Mouse (Mus musculus) erythroid progenitor cell, adult 5-6 weeks (primary cell): ENCODE results near the gene Dlg4. TPM values are rescaled to one million over a fixed set of nuclear protein-coding genes. Genes with fewer than 3 reads are reported as not detected.

Source experiments
- ATAC-seq: replicated peaks from 2 replicates; pipeline ENCODE4 v1.8.0; 2016; ENCODE audit warnings: moderate number of reproducible peaks, mild to moderate bottlenecking, moderate TSS enrichment, inconsistent platforms; ENCODE audit not compliant: poor library complexity, low FRiP score, severe bottlenecking
- total RNA-seq, 2 experiments: library from RNA; stranded (forward) in 1 of 2; stranded (reverse) in 1 of 2; fragments of 150-400 nt in 1 of 2; fragments of 186-747, 209-891 nt in 1 of 2; gene quantifications; 2 replicates each; pipeline versions ENCODE4 v1.2.3 to v1.2.4; 2015 to 2017; ENCODE audit warnings: low replicate concordance in 2 of 2

Dlg4 gene
- total RNA-seq, 2 experiments from 2014 or later: 1.1 TPM; not detected in 1

DNA sequence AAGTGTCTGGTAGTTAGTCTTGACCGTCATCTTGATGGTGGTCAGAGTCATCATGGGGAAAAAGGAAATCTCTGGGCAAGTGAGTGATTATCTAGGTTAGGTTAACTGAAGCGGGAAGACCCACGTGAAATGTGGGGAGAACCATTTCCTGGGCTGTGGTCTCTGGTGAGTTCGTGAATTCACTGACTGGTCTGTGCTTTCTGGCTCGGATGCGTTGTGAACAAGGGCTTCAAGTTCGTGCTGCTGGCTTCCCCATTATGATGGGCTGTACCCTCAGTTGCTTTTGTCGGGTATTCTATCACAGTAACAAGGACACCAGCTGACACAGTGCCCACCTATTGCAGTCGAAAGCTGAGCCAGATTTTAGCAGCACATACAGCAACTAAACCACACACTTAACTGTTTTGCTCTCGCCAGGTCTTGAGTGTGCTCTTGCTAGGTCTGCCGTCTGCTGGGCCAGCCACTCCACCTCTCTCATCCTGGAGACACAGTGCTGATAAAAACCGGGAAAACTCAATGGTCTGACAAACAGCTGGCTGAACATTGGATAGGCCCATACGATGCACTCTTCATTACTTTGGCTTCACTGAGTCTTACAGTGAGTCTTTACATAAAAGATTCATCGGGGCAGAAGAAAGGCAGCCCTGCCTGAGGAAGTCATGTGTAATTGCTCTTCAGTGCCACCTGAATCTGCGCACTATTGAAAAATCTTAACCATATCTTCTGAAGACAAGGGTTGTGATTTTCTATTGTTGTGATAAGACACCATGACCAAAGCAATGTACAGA is 64.3 kb downstream of the Dlg4 start:
- ATAC-seq: no peak

DNA sequence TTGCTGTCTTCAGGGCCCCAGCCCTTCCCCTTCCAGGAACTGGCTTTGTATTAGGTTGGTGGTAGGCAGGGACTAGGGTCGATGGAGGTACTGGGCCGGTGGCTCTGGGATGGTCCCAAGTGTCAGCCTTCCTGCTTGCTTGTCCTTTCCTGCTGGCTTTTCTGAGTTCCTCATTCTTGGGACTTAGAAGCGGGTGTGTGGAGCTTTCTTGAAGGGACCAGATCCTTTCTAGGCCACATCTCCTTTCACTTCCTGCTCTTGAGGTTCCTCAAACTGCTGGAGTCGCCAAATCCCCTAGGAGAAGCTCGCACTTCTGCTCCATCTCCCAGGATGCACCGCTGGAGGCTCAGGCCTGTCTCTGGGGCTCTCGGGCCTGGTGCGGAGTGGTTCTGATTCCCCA is 67.8 kb downstream of the Dlg4 start:
- ATAC-seq: no peak

DNA sequence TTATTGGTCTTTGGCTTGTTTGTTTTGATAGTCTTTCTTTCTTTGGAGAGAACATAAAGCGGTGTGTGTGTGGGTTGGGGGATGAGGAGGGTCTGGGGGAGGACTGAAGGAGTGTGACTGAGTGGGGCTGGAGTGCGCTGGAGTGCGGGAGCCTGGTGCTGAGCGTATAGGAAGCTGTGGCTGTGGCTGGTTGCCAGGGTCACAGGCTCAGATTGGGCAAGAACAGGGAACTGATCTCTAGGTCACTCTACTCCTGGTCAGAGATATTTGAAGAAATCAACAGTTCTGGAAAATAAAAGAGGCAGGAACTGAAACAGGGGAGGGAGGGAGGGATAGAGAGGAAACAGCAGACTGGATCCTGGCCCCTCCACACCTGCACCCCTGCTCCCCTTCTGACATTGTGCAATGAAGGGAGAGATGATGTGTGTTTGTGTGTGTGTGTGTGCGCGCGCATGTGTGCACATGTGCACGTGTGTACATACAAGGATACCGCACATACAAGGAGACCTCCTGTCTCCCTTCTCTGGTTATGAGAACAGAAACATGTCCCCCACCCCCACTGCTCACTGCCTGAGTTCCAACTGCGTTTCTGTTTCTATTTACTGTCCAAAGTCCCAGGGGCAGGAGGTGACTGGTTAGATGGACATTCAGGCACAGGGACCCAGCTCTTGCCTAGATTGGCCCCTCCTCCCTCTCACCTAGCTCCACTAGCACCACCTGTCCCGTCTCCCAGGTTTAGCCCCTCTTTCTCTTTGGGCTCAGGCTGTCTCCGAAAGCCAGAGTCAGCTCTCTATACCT is 75.4 kb downstream of the Dlg4 start, which contains the start of gene Asgr2:
TSS of gene Asgr2 (plus strand) at position 659 of the 798 bp plus-strand sequence.
- no peak for ATAC-seq

Other genes starting within 250 kb of the Dlg4 start
Only the 30 nearest of the 37 such genes appear.
- gene Tmem102, start 211.3 kb upstream of the Dlg4 start, total RNA-seq (2015; ENCODE audit: low replicate concordance): not detected in 2 replicates
- not detected in 2 replicates for gene Tmem102, start 211.3 kb upstream of the Dlg4 start, total RNA-seq (2017; ENCODE audit: low replicate concordance)
- not detected in 2 replicates for gene Gm39566, start 201.6 kb upstream of the Dlg4 start, total RNA-seq (2015; ENCODE audit: low replicate concordance)
- gene Gm39566, start 201.6 kb upstream of the Dlg4 start, total RNA-seq (2017; ENCODE audit: low replicate concordance): not detected in 2 replicates
- gene Spem2, start 198.5 kb upstream of the Dlg4 start, total RNA-seq (2015; ENCODE audit: low replicate concordance): not detected in 2 replicates
- not detected in 2 replicates for gene Spem2, start 198.5 kb upstream of the Dlg4 start, total RNA-seq (2017; ENCODE audit: low replicate concordance)
- gene Spem1, start 194.8 kb upstream of the Dlg4 start, total RNA-seq (2015; ENCODE audit: low replicate concordance): not detected in 2 replicates
- gene Spem1, start 194.8 kb upstream of the Dlg4 start, total RNA-seq (2017; ENCODE audit: low replicate concordance): not detected in 2 replicates
- gene Nlgn2, start 179.2 kb upstream of the Dlg4 start, total RNA-seq (2015; ENCODE audit: low replicate concordance): 0.72 and 0.84 TPM in 2 replicates
- 0.08 and 0.26 TPM in 2 replicates for gene Nlgn2, start 179.2 kb upstream of the Dlg4 start, total RNA-seq (2017; ENCODE audit: low replicate concordance)
- 258 and 276 TPM in 2 replicates for gene Tmem256, start 178.4 kb upstream of the Dlg4 start, total RNA-seq (2015; ENCODE audit: low replicate concordance)
- 123 and 303 TPM in 2 replicates for gene Tmem256, start 178.4 kb upstream of the Dlg4 start, total RNA-seq (2017; ENCODE audit: low replicate concordance)
- gene Plscr3, start 170.6 kb upstream of the Dlg4 start, total RNA-seq (2015; ENCODE audit: low replicate concordance): 24.9 and 26.0 TPM in 2 replicates
- 15.1 and 27.7 TPM in 2 replicates for gene Plscr3, start 170.6 kb upstream of the Dlg4 start, total RNA-seq (2017; ENCODE audit: low replicate concordance)
- 5.9 and 6.8 TPM in 2 replicates for gene Tnk1, start 158.2 kb upstream of the Dlg4 start, total RNA-seq (2015; ENCODE audit: low replicate concordance)
- 7.3 and 8.1 TPM in 2 replicates for gene Tnk1, start 158.2 kb upstream of the Dlg4 start, total RNA-seq (2017; ENCODE audit: low replicate concordance)
- gene Tmem95, start 138.9 kb upstream of the Dlg4 start, total RNA-seq (2015; ENCODE audit: low replicate concordance): not detected in 2 replicates
- gene Tmem95, start 138.9 kb upstream of the Dlg4 start, total RNA-seq (2017; ENCODE audit: low replicate concordance): not detected in 2 replicates
- 0.72 and 0.84 TPM in 2 replicates for gene Kctd11, start 135.5 kb upstream of the Dlg4 start, total RNA-seq (2015; ENCODE audit: low replicate concordance)
- 0.13 TPM in 1 of 2 replicates, not detected in the other for gene Kctd11, start 135.5 kb upstream of the Dlg4 start, total RNA-seq (2017; ENCODE audit: low replicate concordance)
- gene Acap1, start 121.4 kb upstream of the Dlg4 start, total RNA-seq (2015; ENCODE audit: low replicate concordance): 9.4 and 12.6 TPM in 2 replicates
- 8.5 and 11.6 TPM in 2 replicates for gene Acap1, start 121.4 kb upstream of the Dlg4 start, total RNA-seq (2017; ENCODE audit: low replicate concordance)
- 2.5 TPM in 1 of 2 replicates, not detected in the other for gene 2810408A11Rik, start 116.0 kb upstream of the Dlg4 start, total RNA-seq (2015; ENCODE audit: low replicate concordance)
- gene 2810408A11Rik, start 116.0 kb upstream of the Dlg4 start, total RNA-seq (2017; ENCODE audit: low replicate concordance): 0.51 TPM in 1 of 2 replicates, not detected in the other
- gene Neurl4, start 115.9 kb upstream of the Dlg4 start, total RNA-seq (2015; ENCODE audit: low replicate concordance): 8.6 and 8.8 TPM in 2 replicates
- gene Neurl4, start 115.9 kb upstream of the Dlg4 start, total RNA-seq (2017; ENCODE audit: low replicate concordance): 23.2 and 59.7 TPM in 2 replicates
- 268 and 359 TPM in 2 replicates for gene Gps2, start 103.1 kb upstream of the Dlg4 start, total RNA-seq (2015; ENCODE audit: low replicate concordance)
- gene Gps2, start 103.1 kb upstream of the Dlg4 start, total RNA-seq (2017; ENCODE audit: low replicate concordance): 130 and 161 TPM in 2 replicates
- 394 and 471 TPM in 2 replicates for gene Eif5a, start 95.0 kb upstream of the Dlg4 start, total RNA-seq (2015; ENCODE audit: low replicate concordance)
- 246 and 254 TPM in 2 replicates for gene Eif5a, start 95.0 kb upstream of the Dlg4 start, total RNA-seq (2017; ENCODE audit: low replicate concordance)
- gene Ybx2, start 81.1 kb upstream of the Dlg4 start, total RNA-seq (2015; ENCODE audit: low replicate concordance): not detected in 2 replicates
- gene Ybx2, start 81.1 kb upstream of the Dlg4 start, total RNA-seq (2017; ENCODE audit: low replicate concordance): 3.9 TPM in 1 of 2 replicates, not detected in the other
- gene Slc2a4, start 68.8 kb upstream of the Dlg4 start, total RNA-seq (2015; ENCODE audit: low replicate concordance): 94.7 and 103 TPM in 2 replicates
- 246 and 613 TPM in 2 replicates for gene Slc2a4, start 68.8 kb upstream of the Dlg4 start, total RNA-seq (2017; ENCODE audit: low replicate concordance)
- gene Cldn7, start 52.2 kb upstream of the Dlg4 start, total RNA-seq (2015; ENCODE audit: low replicate concordance): not detected in 2 replicates
- gene Cldn7, start 52.2 kb upstream of the Dlg4 start, total RNA-seq (2017; ENCODE audit: low replicate concordance): not detected in 2 replicates
- 49.4 and 83.4 TPM in 2 replicates for gene Ctdnep1, start 35.8 kb upstream of the Dlg4 start, total RNA-seq (2015; ENCODE audit: low replicate concordance)
- gene Ctdnep1, start 35.8 kb upstream of the Dlg4 start, total RNA-seq (2017; ENCODE audit: low replicate concordance): 17.1 and 20.9 TPM in 2 replicates
- gene Elp5, start 34.4 kb upstream of the Dlg4 start, total RNA-seq (2015; ENCODE audit: low replicate concordance): 45.0 and 50.7 TPM in 2 replicates
- 25.3 and 45.8 TPM in 2 replicates for gene Elp5, start 34.4 kb upstream of the Dlg4 start, total RNA-seq (2017; ENCODE audit: low replicate concordance)
- 393 and 394 TPM in 2 replicates for gene Gabarap, start 25.8 kb upstream of the Dlg4 start, total RNA-seq (2015; ENCODE audit: low replicate concordance)
- gene Gabarap, start 25.8 kb upstream of the Dlg4 start, total RNA-seq (2017; ENCODE audit: low replicate concordance): 161 and 239 TPM in 2 replicates
- 18.7 and 21.4 TPM in 2 replicates for gene Phf23, start 21.2 kb upstream of the Dlg4 start, total RNA-seq (2015; ENCODE audit: low replicate concordance)
- gene Phf23, start 21.2 kb upstream of the Dlg4 start, total RNA-seq (2017; ENCODE audit: low replicate concordance): 22.2 and 25.4 TPM in 2 replicates
- 2.9 and 4.3 TPM in 2 replicates for gene Dvl2, start 16.3 kb upstream of the Dlg4 start, total RNA-seq (2015; ENCODE audit: low replicate concordance)
- gene Dvl2, start 16.3 kb upstream of the Dlg4 start, total RNA-seq (2017; ENCODE audit: low replicate concordance): 0.30 and 2.4 TPM in 2 replicates
- gene Acadvl, start 1.5 kb upstream of the Dlg4 start, total RNA-seq (2015; ENCODE audit: low replicate concordance): 24.9 and 52.8 TPM in 2 replicates
- gene Acadvl, start 1.5 kb upstream of the Dlg4 start, total RNA-seq (2017; ENCODE audit: low replicate concordance): 20.7 and 23.4 TPM in 2 replicates
- gene Asgr1, start 37.1 kb downstream of the Dlg4 start, total RNA-seq (2015; ENCODE audit: low replicate concordance): not detected in 2 replicates
- not detected in 2 replicates for gene Asgr1, start 37.1 kb downstream of the Dlg4 start, total RNA-seq (2017; ENCODE audit: low replicate concordance)
- not detected in 2 replicates for gene Asgr2, start 75.7 kb downstream of the Dlg4 start, total RNA-seq (2015; ENCODE audit: low replicate concordance)
- gene Asgr2, start 75.7 kb downstream of the Dlg4 start, total RNA-seq (2017; ENCODE audit: low replicate concordance): not detected in 2 replicates
- 4.2 and 5.0 TPM in 2 replicates for gene Mgl2, start 113.4 kb downstream of the Dlg4 start, total RNA-seq (2015; ENCODE audit: low replicate concordance)
- gene Mgl2, start 113.4 kb downstream of the Dlg4 start, total RNA-seq (2017; ENCODE audit: low replicate concordance): 8.0 and 12.5 TPM in 2 replicates
- gene Clec10a, start 139.3 kb downstream of the Dlg4 start, total RNA-seq (2015; ENCODE audit: low replicate concordance): 1.3 and 11.2 TPM in 2 replicates
- 0.77 and 2.6 TPM in 2 replicates for gene Clec10a, start 139.3 kb downstream of the Dlg4 start, total RNA-seq (2017; ENCODE audit: low replicate concordance)
- gene Slc16a11, start 195.8 kb downstream of the Dlg4 start, total RNA-seq (2015; ENCODE audit: low replicate concordance): not detected in 2 replicates
- gene Slc16a11, start 195.8 kb downstream of the Dlg4 start, total RNA-seq (2017; ENCODE audit: low replicate concordance): not detected in 2 replicates
- gene Slc16a13, start 204.1 kb downstream of the Dlg4 start, total RNA-seq (2015; ENCODE audit: low replicate concordance): 0.72 and 0.84 TPM in 2 replicates
- 0.39 and 2.3 TPM in 2 replicates for gene Slc16a13, start 204.1 kb downstream of the Dlg4 start, total RNA-seq (2017; ENCODE audit: low replicate concordance)